Mouse (Mus musculus) heart, embryonic 13.5 days (tissue): ENCODE measurements around the gene Eif5a. TPM values are rescaled to one million over a fixed set of nuclear protein-coding genes. Genes with fewer than 3 reads are reported as not detected.

Source experiments
- ATAC-seq: fragments of 200-750 bp; cut with Nextera tagmentation; 2 replicates; pipeline ENCODE4 v1.8.0; 2017; ENCODE audit warnings: moderate TSS enrichment; ENCODE audit not compliant: insufficient number of reproducible peaks, low FRiP score, low TSS enrichment; ENCODE audit errors: extremely low read depth
- H3K27ac ChIP-seq: fragments of 300-500 bp; sonication (generic); replicated peaks from 2 replicates; pipeline ENCODE4 v1.5.1; 2015; ENCODE audit warnings: moderate library complexity, mild to moderate bottlenecking, inconsistent platforms
- H3K27me3 ChIP-seq: fragments of 300-500 bp; sonication (generic); replicated peaks from 2 replicates; pipeline ENCODE4 v1.6.1; 2015; ENCODE audit warnings: mild to moderate bottlenecking, inconsistent platforms
- H3K36me3 ChIP-seq: fragments of 300-500 bp; sonication (generic); 2 replicates; pipeline ENCODE4 v1.6.1; 2015; ENCODE audit warnings: mild to moderate bottlenecking, inconsistent platforms
- H3K4me1 ChIP-seq: fragments of 300-500 bp; sonication (generic); 2 replicates; pipeline ENCODE4 v1.6.1; 2015; ENCODE audit warnings: inconsistent platforms
- H3K4me2 ChIP-seq: fragments of 300-500 bp; sonication (generic); 2 replicates; pipeline ENCODE4 v1.6.1; 2015; ENCODE audit warnings: inconsistent platforms, mild to moderate bottlenecking, moderate library complexity
- H3K4me3 ChIP-seq: fragments of 300-500 bp; sonication (generic); 2 replicates; pipeline ENCODE4 v1.5.1; 2015; ENCODE audit warnings: moderate library complexity, mild to moderate bottlenecking, inconsistent platforms
- H3K9ac ChIP-seq: fragments of 300-500 bp; sonication (generic); 2 replicates; pipeline ENCODE4 v1.6.1; 2015; ENCODE audit warnings: inconsistent platforms, mild to moderate bottlenecking, moderate library complexity
- H3K9me3 ChIP-seq: fragments of 300-500 bp; sonication (generic); 2 replicates; pipeline ENCODE4 v1.6.1; 2016; ENCODE audit warnings: inconsistent platforms
- WGBS: fragments of 180-500 bp; shearing (Covaris S2); methylation state at CpG from one replicate; pipeline ENCODE4 v1.1.7; 2015; ENCODE audit warnings: mixed read lengths; 5-methylcytosine and 5-hydroxymethylcytosine counted together
- polyA plus RNA-seq: library from polyadenylated mRNA; unstranded; fragments of >200 nt; fragmentation: Nextera tagmentation; extraction: Ambion mirVana; gene quantifications from 2 replicates; pipeline ENCODE4 v1.2.1, GENCODE M21; 2015

The Eif5a gene
- polyA plus RNA-seq, 1 experiment from 2014 or later: 1,157 TPM

GRCm38 (mm10) chr11:69879711-69880110 is 42.0 kb downstream of the Eif5a start:
- no peak for ATAC-seq
- no peaks in the 10 kb centered on the region for H3K27me3 ChIP-seq
- 57% methylated on average over 15 of the region's 15 CpGs for WGBS
- peak overlapping the region; percentile 91 for H3K4me2 ChIP-seq
- H3K9ac ChIP-seq: peak overlapping the region; percentile 84
- H3K4me3 ChIP-seq: peak overlapping the region; percentile 64
- H3K4me1 ChIP-seq: peaks cover 65% of the 10 kb centered on the region
- no peaks in the 10 kb centered on the region for H3K9me3 ChIP-seq
- no peak overlapping the region for H3K27ac ChIP-seq
- H3K36me3 ChIP-seq: no peaks in the 10 kb centered on the region

DNA sequence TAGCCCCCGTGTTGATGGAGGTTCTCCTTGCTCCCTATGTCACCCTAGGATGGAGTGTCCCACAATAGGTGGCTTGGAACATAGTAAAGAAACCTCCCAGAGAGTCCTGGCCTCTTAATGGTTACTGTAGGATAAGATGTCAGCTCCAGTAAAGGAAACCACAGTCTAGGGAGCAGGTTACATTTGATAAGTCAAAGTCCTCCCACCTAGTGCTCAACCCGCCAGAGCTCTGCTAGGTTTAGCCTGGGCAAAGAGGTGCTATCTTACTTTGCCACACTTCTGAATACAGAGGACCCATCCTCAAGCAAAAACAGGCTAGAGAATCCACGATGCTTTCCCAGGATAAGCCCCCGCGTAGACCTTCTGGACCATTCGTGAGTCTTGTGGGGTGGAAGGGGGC is 42.8 kb downstream of the Eif5a start:
- Histone ChIP-seq H3K27me3 (no peaks in the 10 kb centered on the region), H3K36me3 (no peaks in the 10 kb centered on the region), H3K9ac (peak overlapping the region; percentile 84), H3K4me3 (peak overlapping the region; percentile 64), H3K4me2 (peak overlapping the region; percentile 91), H3K4me1 (peaks cover 57% of the 10 kb centered on the region), H3K27ac (no peak overlapping the region), H3K9me3 (no peaks in the 10 kb centered on the region)
- ATAC-seq: no peak
- 79% methylated on average over 6 of the region's 6 CpGs for WGBS

GRCm38 (mm10) chr11:69878399-69878798 is 43.4 kb downstream of the Eif5a start:
- Histone ChIP-seq H3K4me1 (peaks cover 53% of the 10 kb centered on the region), H3K27me3 (no peaks in the 10 kb centered on the region), H3K4me3 (no peak overlapping the region), H3K9me3 (no peaks in the 10 kb centered on the region), H3K27ac (no peak overlapping the region), H3K9ac (0 out of 2 replicates have a peak overlapping the region, but pooled peaks have one; percentile 2), H3K4me2 (peak overlapping the region; percentile 91), H3K36me3 (no peaks in the 10 kb centered on the region)
- 84% methylated on average over 3 of the region's 3 CpGs for WGBS
- ATAC-seq: no peak

GRCm38 (mm10) chr11:69877878-69878277 is 43.9 kb downstream of the Eif5a start, which contains the start of gene Tmem95:
Tmem95 (minus strand) TSS chr11:69878018.
- peak within 1 kb of the TSS; percentile 91 for H3K4me2 ChIP-seq
- H3K27ac ChIP-seq: no peak within 1 kb of the TSS
- no peaks in the 10 kb centered on the region for H3K27me3 ChIP-seq
- no peaks in the 10 kb centered on the region for H3K9me3 ChIP-seq
- H3K4me1 ChIP-seq: peaks cover 53% of the 10 kb centered on the region
- peak within 1 kb of the TSS; percentile 32 for H3K4me3 ChIP-seq
- H3K9ac ChIP-seq: peak within 1 kb of the TSS; percentile 68
- H3K36me3 ChIP-seq: no peaks in the 10 kb centered on the region
- 80% methylated on average over 11 of the region's 11 CpGs for WGBS
- ATAC-seq: no peak

GRCm38 (mm10) chr11:69876867-69877266 is 44.9 kb downstream of the Eif5a start:
- Histone ChIP-seq H3K4me3 (peak overlapping the region; percentile 32), H3K4me1 (peaks cover 48% of the 10 kb centered on the region), H3K4me2 (peak overlapping the region; percentile 60), H3K36me3 (no peaks in the 10 kb centered on the region), H3K27ac (peak overlapping the region; percentile 74), H3K27me3 (no peaks in the 10 kb centered on the region), H3K9me3 (no peaks in the 10 kb centered on the region), H3K9ac (peak overlapping the region; percentile 68)
- no peak for ATAC-seq
- WGBS: 3% methylated on average over 12 of the region's 12 CpGs

DNA sequence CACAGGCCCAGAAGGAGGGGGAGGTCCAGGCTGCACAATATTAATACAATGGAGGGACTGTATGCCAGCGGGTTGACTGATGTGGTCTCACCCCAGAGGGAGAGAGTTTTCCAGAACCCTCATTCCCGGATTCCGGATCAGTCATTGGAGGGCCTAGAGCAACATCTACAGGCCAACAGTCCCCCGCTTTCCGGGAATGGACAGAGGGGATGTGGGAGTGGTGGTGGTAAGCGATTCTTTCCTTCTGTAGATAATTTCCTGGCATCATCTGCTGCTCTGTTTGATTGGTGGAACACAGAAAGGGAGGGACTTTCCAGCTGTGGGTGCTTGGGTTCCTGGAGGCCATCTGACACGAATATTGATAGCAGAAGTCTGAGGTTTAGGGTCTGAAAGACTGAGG is 45.6 kb downstream of the Eif5a start:
- Histone ChIP-seq H3K4me3 (no peak overlapping the region), H3K9me3 (no peaks in the 10 kb centered on the region), H3K4me1 (peaks cover 41% of the 10 kb centered on the region), H3K27me3 (no peaks in the 10 kb centered on the region), H3K36me3 (no peaks in the 10 kb centered on the region), H3K4me2 (no peak overlapping the region), H3K9ac (peak overlapping the region; percentile 48; the same call in 1 of the 2 replicates), H3K27ac (peak overlapping the region; percentile 74)
- ATAC-seq: no peak
- 40% methylated on average over 7 of the region's 7 CpGs for WGBS

GRCm38 (mm10) chr11:69872451-69872850 is 49.3 kb downstream of the Eif5a start:
- peaks cover 18% of the 10 kb centered on the region for H3K4me1 ChIP-seq
- H3K27ac ChIP-seq: no peak overlapping the region
- WGBS: 68% methylated on average over 4 of the region's 4 CpGs
- H3K4me2 ChIP-seq: no peak overlapping the region
- H3K4me3 ChIP-seq: no peak overlapping the region
- no peaks in the 10 kb centered on the region for H3K27me3 ChIP-seq
- no peak for ATAC-seq
- H3K36me3 ChIP-seq: no peaks in the 10 kb centered on the region
- no peaks in the 10 kb centered on the region for H3K9me3 ChIP-seq
- H3K9ac ChIP-seq: no peak overlapping the region

DNA sequence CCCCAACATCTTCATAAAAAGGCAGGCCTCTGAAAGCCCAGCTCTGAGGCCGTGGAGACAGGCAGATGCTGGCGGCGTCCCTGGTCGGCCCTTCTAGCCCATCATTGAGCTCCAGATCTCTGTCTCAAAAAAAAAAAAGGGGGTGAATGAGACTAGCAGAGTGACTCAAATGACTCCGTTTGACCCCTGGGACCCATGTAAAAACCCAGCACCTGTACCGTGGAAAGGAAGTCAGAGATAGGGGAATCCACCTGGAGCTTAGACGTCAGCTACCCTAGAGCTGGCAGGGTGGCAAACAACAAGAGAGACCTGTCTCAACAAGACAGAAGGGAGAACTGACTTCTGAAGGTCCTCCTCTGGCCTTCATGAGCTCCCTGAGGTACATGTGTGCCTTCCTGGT is 49.9 kb downstream of the Eif5a start:
- 80% methylated on average over 7 of the region's 7 CpGs for whole genome bisulfite sequencing
- Histone ChIP-seq H3K27ac (no peak overlapping the region), H3K36me3 (no peaks in the 10 kb centered on the region), H3K4me3 (no peak overlapping the region), H3K4me2 (no peak overlapping the region), H3K9me3 (no peaks in the 10 kb centered on the region), H3K27me3 (no peaks in the 10 kb centered on the region), H3K9ac (no peak overlapping the region), H3K4me1 (peaks cover 17% of the 10 kb centered on the region)
- no peak for ATAC-seq

DNA sequence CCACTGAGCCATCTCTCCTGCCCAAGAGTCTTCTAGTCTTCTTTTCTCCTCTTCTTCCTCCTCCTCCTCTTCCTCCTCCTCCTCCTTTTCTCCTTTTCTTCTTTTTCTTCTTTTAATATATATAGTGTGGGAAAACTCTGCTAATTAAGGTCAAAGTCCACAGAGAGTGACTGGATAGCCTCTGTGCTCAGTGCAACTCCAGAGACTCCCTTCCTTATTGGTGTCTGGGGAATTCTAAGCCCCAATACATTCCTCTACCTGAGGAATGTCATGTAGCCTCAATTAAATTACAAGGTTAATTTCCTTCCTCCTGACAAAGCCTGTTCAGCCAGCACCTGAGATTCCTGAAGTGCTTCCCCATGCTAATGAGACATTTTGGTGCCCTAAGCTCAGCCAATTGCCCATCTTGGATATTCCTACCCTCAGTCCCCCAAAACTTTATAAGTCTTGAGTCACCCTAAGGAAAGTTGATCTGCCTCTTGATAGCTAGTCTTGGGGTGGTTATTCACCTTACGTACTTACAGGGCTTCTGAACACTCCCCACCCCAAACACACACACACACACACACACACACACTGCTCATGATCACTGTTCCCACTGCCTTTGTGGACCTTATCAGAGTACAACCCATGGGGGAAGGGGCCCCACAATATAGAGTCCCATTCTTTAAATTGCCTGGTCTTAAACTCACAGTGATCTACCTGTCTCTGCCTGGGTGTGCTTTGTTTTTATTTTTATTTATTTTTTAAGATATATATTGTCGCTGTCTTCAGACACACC is 51.3 kb downstream of the Eif5a start:
- Histone ChIP-seq H3K27me3 (no peaks in the 10 kb centered on the region), H3K27ac (no peak overlapping the region), H3K4me1 (peaks cover 5% of the 10 kb centered on the region; the same call in 1 of the 2 replicates), H3K9me3 (no peaks in the 10 kb centered on the region), H3K4me3 (no peak overlapping the region), H3K36me3 (no peaks in the 10 kb centered on the region), H3K4me2 (no peak overlapping the region), H3K9ac (no peak overlapping the region)
- ATAC-seq: no peak
- 78% methylated on average over 2 of the region's 2 CpGs for WGBS

DNA sequence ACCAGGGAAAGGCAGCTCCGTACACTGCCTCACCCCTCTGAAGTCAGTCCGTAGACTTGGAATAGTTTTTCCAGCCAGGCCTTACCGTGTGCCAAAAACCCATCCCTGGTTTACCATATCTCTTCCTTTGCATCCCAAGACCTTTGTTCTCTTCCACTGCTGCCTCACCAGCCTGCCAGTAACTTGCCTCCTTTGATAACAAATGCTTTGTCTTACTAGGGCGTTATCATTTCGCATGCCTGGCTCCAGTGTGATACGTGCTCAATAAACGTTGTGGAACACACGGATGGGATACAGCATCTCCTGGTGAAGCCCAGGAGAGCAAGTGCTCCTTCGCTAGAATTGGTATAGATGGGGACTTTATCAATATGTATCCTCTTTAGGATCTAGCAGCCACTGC is 54.4 kb downstream of the Eif5a start:
- no peak overlapping the region for H3K4me3 ChIP-seq
- 36% methylated on average over 9 of the region's 9 CpGs for WGBS
- H3K9me3 ChIP-seq: no peaks in the 10 kb centered on the region
- H3K4me2 ChIP-seq: no peak overlapping the region
- H3K4me1 ChIP-seq: peaks cover 14% of the 10 kb centered on the region
- H3K9ac ChIP-seq: no peak overlapping the region
- H3K27ac ChIP-seq: no peak overlapping the region
- H3K27me3 ChIP-seq: no peaks in the 10 kb centered on the region
- no peaks in the 10 kb centered on the region for H3K36me3 ChIP-seq
- no peak for ATAC-seq
